Mouse (Mus musculus): ENCODE measurements around the gene Ankrd33. TPM values are rescaled to one million over a fixed set of nuclear protein-coding genes. Genes with fewer than 3 reads are reported as not detected.

Gene Ankrd33
- polyA plus RNA-seq, 1 experiment from 2014 or later = not detected

- no peak for DNase-seq
- no peak overlapping the region for H3K27ac ChIP-seq (replicated peaks; ENCODE audit: low read depth, low read length)
- H3K36me3 ChIP-seq (ENCODE audit: control insufficient read depth, insufficient read depth, low read length) = no peaks in the 10 kb centered on the region
- H3K4me3 ChIP-seq (replicated peaks; ENCODE audit: low read depth, low read length) = no peak overlapping the region
- 78% methylated on average over 9 of the region's 9 CpGs for WGBS
- H3K9ac ChIP-seq (replicated peaks; ENCODE audit: low read length) = no peak overlapping the region
- no peak overlapping the region for H3K4me2 ChIP-seq (ENCODE audit: low read length)
- no peak for ATAC-seq (ENCODE audit: low FRiP score, low TSS enrichment)
- H3K9me3 ChIP-seq (ENCODE audit: control insufficient read depth, low read length) = no peaks in the 10 kb centered on the region
- peaks cover 23% of the 10 kb centered on the region for H3K4me1 ChIP-seq (ENCODE audit: control insufficient read depth, insufficient read depth, low read length)
- no peaks in the 10 kb centered on the region for H3K27me3 ChIP-seq (ENCODE audit: control insufficient read depth, insufficient read depth, low read length)
Observed at GRCm38 (mm10) chr15:101080031-101080520, 35.5 kb upstream of the Ankrd33 start.

GRCm38 (mm10) chr15:101081035-101081548 lies 34.5 kb upstream of the Ankrd33 start:
- Histone ChIP-seq H3K4me1 (ENCODE audit: control insufficient read depth, insufficient read depth, low read length) (peaks cover 14% of the 10 kb centered on the region), H3K9me3 (ENCODE audit: control insufficient read depth, low read length) (no peaks in the 10 kb centered on the region), H3K4me3 (replicated peaks; ENCODE audit: low read depth, low read length) (no peak overlapping the region), H3K9ac (replicated peaks; ENCODE audit: low read length) (no peak overlapping the region), H3K4me2 (ENCODE audit: low read length) (no peak overlapping the region), H3K27me3 (ENCODE audit: control insufficient read depth, insufficient read depth, low read length) (no peaks in the 10 kb centered on the region), H3K27ac (replicated peaks; ENCODE audit: low read depth, low read length) (no peak overlapping the region), H3K36me3 (ENCODE audit: control insufficient read depth, insufficient read depth, low read length) (no peaks in the 10 kb centered on the region)
- DNase-seq (no peak), ATAC-seq (ENCODE audit: low FRiP score, low TSS enrichment) (no peak)
- 83% methylated on average over 7 of the region's 7 CpGs for WGBS

- Histone ChIP-seq H3K4me1 (ENCODE audit: control insufficient read depth, insufficient read depth, low read length) (peaks cover 4% of the 10 kb centered on the region; the same call in 1 of the 2 replicates), H3K9ac (replicated peaks; ENCODE audit: low read length) (no peak overlapping the region), H3K27ac (replicated peaks; ENCODE audit: low read depth, low read length) (no peak overlapping the region), H3K27me3 (ENCODE audit: control insufficient read depth, insufficient read depth, low read length) (no peaks in the 10 kb centered on the region), H3K4me3 (replicated peaks; ENCODE audit: low read depth, low read length) (no peak overlapping the region), H3K4me2 (ENCODE audit: low read length) (no peak overlapping the region), H3K36me3 (ENCODE audit: control insufficient read depth, insufficient read depth, low read length) (no peaks in the 10 kb centered on the region), H3K9me3 (ENCODE audit: control insufficient read depth, low read length) (no peaks in the 10 kb centered on the region)
- ATAC-seq (ENCODE audit: low FRiP score, low TSS enrichment) (no peak), DNase-seq (no peak)
- WGBS = 65% methylated on average over 4 of the region's 4 CpGs
Observed at GRCm38 (mm10) chr15:101082236-101082635, 33.3 kb upstream of the Ankrd33 start.

GRCm38 (mm10) chr15:101084499-101084898 lies 31.1 kb upstream of the Ankrd33 start:
- H3K27me3 ChIP-seq (ENCODE audit: control insufficient read depth, insufficient read depth, low read length) = no peaks in the 10 kb centered on the region
- no peak overlapping the region for H3K4me3 ChIP-seq (replicated peaks; ENCODE audit: low read depth, low read length)
- ATAC-seq (ENCODE audit: low FRiP score, low TSS enrichment) (no peak), DNase-seq (no peak)
- WGBS = 90% methylated on average over 10 of the region's 10 CpGs
- no peak overlapping the region for H3K9ac ChIP-seq (replicated peaks; ENCODE audit: low read length)
- H3K27ac ChIP-seq (replicated peaks; ENCODE audit: low read depth, low read length) = no peak overlapping the region
- H3K4me2 ChIP-seq (ENCODE audit: low read length) = no peak overlapping the region
- no peaks in the 10 kb centered on the region for H3K36me3 ChIP-seq (ENCODE audit: control insufficient read depth, insufficient read depth, low read length)
- peaks cover 6% of the 10 kb centered on the region; the same call in 1 of the 2 replicates for H3K4me1 ChIP-seq (ENCODE audit: control insufficient read depth, insufficient read depth, low read length)
- no peaks in the 10 kb centered on the region for H3K9me3 ChIP-seq (ENCODE audit: control insufficient read depth, low read length)

GRCm38 (mm10) chr15:101086451-101086850 lies 29.1 kb upstream of the Ankrd33 start:
- no peaks in the 10 kb centered on the region for H3K27me3 ChIP-seq (ENCODE audit: control insufficient read depth, insufficient read depth, low read length)
- H3K27ac ChIP-seq (replicated peaks; ENCODE audit: low read depth, low read length) = no peak overlapping the region
- H3K4me1 ChIP-seq (ENCODE audit: control insufficient read depth, insufficient read depth, low read length) = peaks cover 6% of the 10 kb centered on the region; the same call in 1 of the 2 replicates
- H3K4me2 ChIP-seq (ENCODE audit: low read length) = no peak overlapping the region
- H3K4me3 ChIP-seq (replicated peaks; ENCODE audit: low read depth, low read length) = no peak overlapping the region
- no peaks in the 10 kb centered on the region for H3K9me3 ChIP-seq (ENCODE audit: control insufficient read depth, low read length)
- WGBS = 71% methylated on average over 9 of the region's 9 CpGs
- no peak for ATAC-seq (ENCODE audit: low FRiP score, low TSS enrichment)
- H3K36me3 ChIP-seq (ENCODE audit: control insufficient read depth, insufficient read depth, low read length) = no peaks in the 10 kb centered on the region
- H3K9ac ChIP-seq (replicated peaks; ENCODE audit: low read length) = no peak overlapping the region
- DNase-seq = no peak

GRCm38 (mm10) chr15:101086956-101087355 lies 28.6 kb upstream of the Ankrd33 start:
- DNase-seq (no peak), ATAC-seq (ENCODE audit: low FRiP score, low TSS enrichment) (no peak)
- Histone ChIP-seq H3K4me3 (replicated peaks; ENCODE audit: low read depth, low read length) (no peak overlapping the region), H3K27ac (replicated peaks; ENCODE audit: low read depth, low read length) (no peak overlapping the region), H3K4me1 (ENCODE audit: control insufficient read depth, insufficient read depth, low read length) (peaks cover 6% of the 10 kb centered on the region; the same call in 1 of the 2 replicates), H3K27me3 (ENCODE audit: control insufficient read depth, insufficient read depth, low read length) (no peaks in the 10 kb centered on the region), H3K36me3 (ENCODE audit: control insufficient read depth, insufficient read depth, low read length) (no peaks in the 10 kb centered on the region), H3K9ac (replicated peaks; ENCODE audit: low read length) (no peak overlapping the region), H3K4me2 (ENCODE audit: low read length) (no peak overlapping the region), H3K9me3 (ENCODE audit: control insufficient read depth, low read length) (no peaks in the 10 kb centered on the region)
- 76% methylated on average over 3 of the region's 3 CpGs for WGBS

- 30% methylated on average over 4 of the region's 4 CpGs for WGBS
- Histone ChIP-seq H3K9me3 (ENCODE audit: control insufficient read depth, low read length) (no peaks in the 10 kb centered on the region), H3K4me3 (replicated peaks; ENCODE audit: low read depth, low read length) (no peak overlapping the region), H3K4me2 (ENCODE audit: low read length) (no peak overlapping the region), H3K9ac (replicated peaks; ENCODE audit: low read length) (no peak overlapping the region), H3K27me3 (ENCODE audit: control insufficient read depth, insufficient read depth, low read length) (no peaks in the 10 kb centered on the region), H3K27ac (replicated peaks; ENCODE audit: low read depth, low read length) (no peak overlapping the region), H3K4me1 (ENCODE audit: control insufficient read depth, insufficient read depth, low read length) (peaks cover 15% of the 10 kb centered on the region), H3K36me3 (ENCODE audit: control insufficient read depth, insufficient read depth, low read length) (no peaks in the 10 kb centered on the region)
- ATAC-seq (ENCODE audit: low FRiP score, low TSS enrichment) = no peak
- peak; percentile 62 for DNase-seq
Observed at GRCm38 (mm10) chr15:101088291-101088690, 27.3 kb upstream of the Ankrd33 start.

- H3K36me3 ChIP-seq (ENCODE audit: control insufficient read depth, insufficient read depth, low read length) = no peaks in the 10 kb centered on the region
- H3K9me3 ChIP-seq (ENCODE audit: control insufficient read depth, low read length) = no peaks in the 10 kb centered on the region
- no peak overlapping the region for H3K4me3 ChIP-seq (replicated peaks; ENCODE audit: low read depth, low read length)
- no peak overlapping the region for H3K9ac ChIP-seq (replicated peaks; ENCODE audit: low read length)
- 96% methylated on average over 8 of the region's 8 CpGs for WGBS
- H3K4me1 ChIP-seq (ENCODE audit: control insufficient read depth, insufficient read depth, low read length) = peaks cover 26% of the 10 kb centered on the region
- H3K27me3 ChIP-seq (ENCODE audit: control insufficient read depth, insufficient read depth, low read length) = no peaks in the 10 kb centered on the region
- DNase-seq (no peak), ATAC-seq (ENCODE audit: low FRiP score, low TSS enrichment) (no peak)
- H3K27ac ChIP-seq (replicated peaks; ENCODE audit: low read depth, low read length) = no peak overlapping the region
- no peak overlapping the region for H3K4me2 ChIP-seq (ENCODE audit: low read length)
Observed at GRCm38 (mm10) chr15:101091551-101091950, 24.0 kb upstream of the Ankrd33 start.

- no peaks in the 10 kb centered on the region for H3K27me3 ChIP-seq (ENCODE audit: control insufficient read depth, insufficient read depth, low read length)
- ATAC-seq (ENCODE audit: low FRiP score, low TSS enrichment) = peak; percentile 44; the same call in 1 of the 2 replicates
- H3K4me2 ChIP-seq (ENCODE audit: low read length) = peak overlapping the region; percentile 34
- no peaks in the 10 kb centered on the region for H3K36me3 ChIP-seq (ENCODE audit: control insufficient read depth, insufficient read depth, low read length)
- H3K9ac ChIP-seq (replicated peaks; ENCODE audit: low read length) = no peak overlapping the region
- no peaks in the 10 kb centered on the region for H3K9me3 ChIP-seq (ENCODE audit: control insufficient read depth, low read length)
- WGBS = 24% methylated on average over 14 of the region's 14 CpGs
- DNase-seq = peak; percentile 52
- H3K4me1 ChIP-seq (ENCODE audit: control insufficient read depth, insufficient read depth, low read length) = peaks cover 27% of the 10 kb centered on the region
- H3K4me3 ChIP-seq (replicated peaks; ENCODE audit: low read depth, low read length) = no peak overlapping the region
- peak overlapping the region; percentile 67 for H3K27ac ChIP-seq (replicated peaks; ENCODE audit: low read depth, low read length)
Observed at GRCm38 (mm10) chr15:101092121-101092828, 23.3 kb upstream of the Ankrd33 start.
